Mouse (Mus musculus): ENCODE data around the gene Jak2.

Jak2 gene

DNA sequence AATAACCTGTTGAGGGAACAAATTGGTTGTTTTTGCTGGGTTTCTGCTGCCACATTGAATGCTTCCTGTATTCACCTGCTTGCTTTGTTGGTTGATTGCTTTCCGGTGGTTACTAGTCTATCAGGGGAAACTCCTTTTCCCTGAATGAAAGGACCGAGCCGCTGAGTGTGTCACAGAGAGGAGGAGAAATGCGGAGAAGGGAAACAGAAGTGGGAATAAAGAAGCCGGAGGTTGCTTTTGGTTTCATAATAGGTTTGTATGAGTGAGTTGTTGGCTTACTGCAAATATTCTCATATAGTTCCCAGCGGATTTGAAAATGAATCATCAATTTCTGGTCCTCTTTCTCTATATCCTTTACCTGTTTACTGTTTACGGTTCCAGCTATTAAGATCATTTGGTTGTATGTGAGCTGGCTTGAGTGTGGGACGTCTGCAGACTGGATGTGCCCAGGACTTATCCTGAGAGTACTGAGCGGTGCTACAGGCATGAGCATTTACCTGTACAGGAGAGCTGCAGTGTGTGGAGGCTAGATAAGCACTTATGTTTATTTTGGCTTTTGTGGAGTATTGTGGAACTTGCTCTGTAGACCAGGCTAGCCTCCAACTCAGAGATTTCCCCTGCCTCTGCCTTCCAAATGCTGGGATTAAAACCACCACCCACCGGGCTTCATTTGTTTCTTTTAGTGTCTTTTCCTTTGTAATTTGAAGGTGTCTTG lies 1.4 kb downstream of the Jak2 start:
- peak; percentile 24 for DNase-seq (ENCODE audit: low spot score)

- peak; percentile 94 for DNase-seq (ENCODE audit: low spot score)
Observed at GRCm38 (mm10) chr19:29253728-29254127, 2.1 kb downstream of the Jak2 start.

DNA sequence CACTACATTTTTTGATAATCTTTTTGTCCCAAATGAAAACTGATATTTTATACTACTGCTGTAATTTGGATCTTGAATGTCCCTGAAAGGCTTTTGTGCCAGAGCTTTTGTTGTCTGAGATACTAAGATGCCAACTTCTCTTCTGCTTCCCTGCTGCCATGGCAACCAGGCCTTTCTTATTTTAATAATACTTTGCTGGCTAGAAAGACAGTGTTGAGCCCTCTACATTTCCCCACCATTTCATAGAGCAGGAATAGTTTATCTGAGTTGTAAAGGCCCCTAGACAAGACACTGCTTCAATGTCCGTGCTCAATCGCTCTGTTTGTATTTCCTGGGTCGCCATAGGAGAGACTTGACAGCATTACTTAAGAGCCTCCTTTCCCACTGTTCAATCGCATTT lies 3.0 kb downstream of the Jak2 start:
- no peak for DNase-seq (ENCODE audit: low spot score)

- no peak for DNase-seq (ENCODE audit: low spot score)
Observed at GRCm38 (mm10) chr19:29255327-29256027, 3.8 kb downstream of the Jak2 start.

- DNase-seq (ENCODE audit: low spot score) = no peak
Observed at GRCm38 (mm10) chr19:29261638-29262037, 10.0 kb downstream of the Jak2 start.

GRCm38 (mm10) chr19:29263492-29263891 lies 11.9 kb downstream of the Jak2 start:
- DNase-seq (ENCODE audit: low spot score) = no peak

DNA sequence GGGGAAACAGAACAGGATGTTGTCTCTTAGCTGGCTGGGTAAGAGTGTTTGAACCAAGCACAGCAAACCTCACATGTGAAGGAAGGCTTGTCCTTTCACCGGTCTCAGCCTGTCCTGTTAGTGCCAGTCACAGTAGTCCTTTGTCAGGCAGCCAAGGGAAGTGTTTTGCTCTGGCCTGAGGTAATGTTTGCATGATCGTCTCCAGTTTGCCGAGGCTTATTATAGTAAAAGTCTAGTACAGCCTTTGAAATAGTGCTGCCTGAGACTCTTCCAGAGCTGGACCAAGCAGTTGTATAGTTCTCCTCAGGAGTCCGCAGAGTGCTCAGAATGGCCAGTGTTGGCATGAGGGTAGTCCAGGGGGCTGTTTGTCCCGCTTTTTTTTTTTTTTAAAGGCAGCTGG lies 13.9 kb downstream of the Jak2 start:
- no peak for DNase-seq (ENCODE audit: low spot score)

GRCm38 (mm10) chr19:29267075-29267868 lies 15.6 kb downstream of the Jak2 start:
- DNase-seq (ENCODE audit: low spot score) = no peak

GRCm38 (mm10) chr19:29268788-29269321 lies 17.2 kb downstream of the Jak2 start:
- DNase-seq (ENCODE audit: low spot score) = no peak

GRCm38 (mm10) chr19:29270226-29270625 lies 18.6 kb downstream of the Jak2 start:
- no peak for DNase-seq (ENCODE audit: low spot score)

GRCm38 (mm10) chr19:29271147-29271578 lies 19.5 kb downstream of the Jak2 start:
- no peak for DNase-seq (ENCODE audit: low spot score)

- no peak for DNase-seq (ENCODE audit: low spot score)
Observed at GRCm38 (mm10) chr19:29272011-29272809, 20.6 kb downstream of the Jak2 start.

GRCm38 (mm10) chr19:29276414-29276813 lies 24.8 kb downstream of the Jak2 start:
- no peak for DNase-seq (ENCODE audit: low spot score)

DNA sequence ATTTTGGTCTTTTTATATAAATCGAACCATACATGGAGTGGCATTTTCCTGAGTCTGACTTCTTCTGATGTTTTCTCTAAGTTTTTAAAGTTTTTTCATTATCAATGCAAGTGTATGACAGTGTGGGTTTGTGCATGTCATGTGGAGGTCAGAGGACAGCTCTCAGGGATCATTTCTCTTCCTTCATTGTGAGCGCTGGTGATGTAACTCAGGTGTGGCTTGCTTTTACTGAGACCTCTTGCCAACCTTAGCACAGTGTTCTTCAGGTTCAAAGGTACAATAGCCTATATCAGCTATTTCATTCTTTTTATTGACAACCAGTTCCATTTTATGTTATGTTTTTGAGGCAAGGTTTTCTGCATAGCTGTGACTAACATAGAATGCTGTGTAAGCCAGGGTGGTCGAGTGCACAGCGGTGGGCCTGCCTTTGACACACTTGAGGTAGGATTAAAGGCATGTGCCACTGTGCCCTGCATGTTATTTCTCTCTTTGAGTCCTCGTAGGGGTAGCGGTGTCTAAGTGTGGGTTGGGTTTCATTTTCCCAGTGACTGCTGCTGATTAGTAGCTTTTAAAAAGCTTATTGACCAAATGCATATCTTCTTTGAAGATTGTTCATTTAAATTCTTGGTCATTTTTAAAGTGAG lies 27.4 kb downstream of the Jak2 start:
- DNase-seq (ENCODE audit: low spot score) = no peak

GRCm38 (mm10) chr19:29285451-29285869 lies 33.8 kb downstream of the Jak2 start:
- no peak for DNase-seq (ENCODE audit: low spot score)

- no peak for DNase-seq (ENCODE audit: low spot score)
Observed at GRCm38 (mm10) chr19:29287863-29288262, 36.2 kb downstream of the Jak2 start.

- no peak for DNase-seq (ENCODE audit: low spot score)
Observed at GRCm38 (mm10) chr19:29291532-29291931, 39.9 kb downstream of the Jak2 start.

GRCm38 (mm10) chr19:29292546-29292945 lies 40.9 kb downstream of the Jak2 start:
- peak; percentile 37 for DNase-seq (ENCODE audit: low spot score)

GRCm38 (mm10) chr19:29294756-29295155 lies 43.1 kb downstream of the Jak2 start:
- DNase-seq (ENCODE audit: low spot score) = no peak

- no peak for DNase-seq (ENCODE audit: low spot score)
Observed at GRCm38 (mm10) chr19:29296166-29296565, 44.5 kb downstream of the Jak2 start.

DNA sequence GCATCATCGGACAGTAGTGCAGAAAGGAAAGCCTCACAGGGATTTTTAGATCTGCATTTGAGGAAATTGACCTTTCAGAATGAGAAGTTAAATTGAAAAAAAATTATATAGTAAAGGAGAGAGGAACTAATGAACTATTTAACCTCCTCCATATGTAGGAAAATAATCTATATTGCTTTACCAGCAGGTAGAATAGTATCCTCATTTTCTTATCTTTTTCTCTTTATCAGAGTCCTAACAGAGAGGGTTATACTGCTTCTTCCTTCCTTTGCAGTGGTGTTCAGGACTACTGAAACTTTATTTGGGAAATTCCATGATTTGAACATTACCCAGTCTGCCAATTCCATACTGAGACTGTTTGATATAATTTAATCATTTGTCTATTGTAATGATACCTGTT lies 45.7 kb downstream of the Jak2 start:
- DNase-seq (ENCODE audit: low spot score) = no peak

All from retina, embryonic 14.5 days (tissue).